In the genomic region with DNA sequence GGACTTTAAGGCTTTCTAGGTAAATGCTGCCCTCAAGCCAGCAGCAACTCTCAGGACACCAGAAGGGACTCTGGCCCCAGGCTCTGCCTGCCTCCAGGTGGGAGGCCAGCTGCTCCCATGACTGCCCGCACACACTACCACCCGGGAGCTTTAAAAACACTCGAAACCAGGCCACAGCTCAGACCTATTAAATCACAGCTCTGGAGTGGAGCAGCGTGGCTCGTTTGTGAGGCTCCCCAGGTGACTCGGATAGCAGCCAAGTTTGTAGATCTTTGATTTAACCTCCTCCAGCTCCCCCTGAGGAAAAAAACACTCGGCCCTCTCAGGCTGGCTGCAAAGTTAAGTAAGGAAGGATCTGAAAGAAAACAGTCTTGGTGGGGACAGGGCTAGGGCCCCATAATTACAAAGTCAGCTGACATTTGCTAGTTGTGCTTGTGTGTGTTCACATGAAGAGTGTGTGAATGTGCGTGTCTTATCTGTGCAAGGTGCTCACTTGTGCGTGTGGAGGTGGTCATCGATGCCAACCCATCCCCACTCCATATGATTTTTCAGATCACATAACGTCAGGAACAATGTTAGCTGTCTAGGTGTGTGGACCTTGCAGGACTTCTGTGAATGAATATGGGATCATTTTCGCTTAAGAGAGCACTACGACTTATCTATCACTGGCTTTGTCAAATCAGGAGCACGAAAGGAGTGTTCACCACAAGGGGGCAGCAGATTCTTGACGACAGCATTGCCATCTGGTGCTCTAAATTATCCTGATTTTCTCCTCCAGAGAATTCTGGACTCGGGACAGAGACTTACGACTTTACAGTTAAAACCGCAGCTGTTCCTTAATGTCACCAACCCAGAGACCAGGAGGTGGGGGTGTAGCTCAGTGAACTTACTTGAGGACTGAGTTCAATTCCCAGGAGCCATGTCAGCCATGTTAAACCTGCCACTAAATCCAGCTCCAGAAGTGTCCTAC, we compare ENCODE assay signal across 7 mouse cellular contexts. TPM values are rescaled to one million over a fixed set of nuclear protein-coding genes. Genes with fewer than 3 reads are reported as not detected.
DNase-seq lines count a peak whose midpoint lies in the region; ATAC-seq and TF ChIP-seq lines count a peak whose summit lies in the region.

No protein-coding gene starts in this region.

- H3K4me2 ChIP-seq in heart, embryonic 13.5 days: no peak overlapping the region
- H3K4me2 ChIP-seq in lung, embryonic 16.5 days (ENCODE audit: low read depth, low read length): no peak overlapping the region

- no peak for TF ChIP-seq POLR2A in ES-Bruce4 (IDR thresholded peaks at IDR 0.05; ENCODE audit: insufficient read depth, low read length)

- H3K36me3 ChIP-seq in ES-Bruce4 (ENCODE audit: control insufficient read depth, insufficient read depth, low read length, poor library complexity, severe bottlenecking): no peaks in the 10 kb centered on the region
- peaks cover 47% of the 10 kb centered on the region for H3K36me3 ChIP-seq in heart, embryonic 13.5 days
- H3K36me3 ChIP-seq in lung, embryonic 16.5 days (ENCODE audit: control insufficient read depth, insufficient read depth, low read length): peaks cover 10% of the 10 kb centered on the region; the same call in 1 of the 2 replicates

- no peak overlapping the region for H3K4me3 ChIP-seq in ES-Bruce4 (ENCODE audit: low read depth, low read length)
- H3K4me3 ChIP-seq in heart, embryonic 13.5 days: no peak overlapping the region
- H3K4me3 ChIP-seq in layer of hippocampus, adult 2 months: no peak overlapping the region
- no peak overlapping the region for H3K4me3 ChIP-seq in lung, embryonic 16.5 days (ENCODE audit: low read length)

- no peaks in the 10 kb centered on the region for H3K9me3 ChIP-seq in ES-Bruce4 (replicated peaks; ENCODE audit: control insufficient read depth, insufficient read depth, low read length, poor library complexity, severe bottlenecking)
- no peaks in the 10 kb centered on the region for H3K9me3 ChIP-seq in heart, embryonic 13.5 days
- H3K9me3 ChIP-seq in lung, embryonic 16.5 days (ENCODE audit: control insufficient read depth, low read length): no peaks in the 10 kb centered on the region

- TF ChIP-seq CTCF in ES-Bruce4 (IDR thresholded peaks at IDR 0.05; ENCODE audit: low read depth, low read length): peak; percentile 25
- peak; percentile 90 for TF ChIP-seq CTCF in layer of hippocampus, adult 2 months (conservative IDR thresholded peaks at IDR 0.05)

- peak; percentile 65 for DNase-seq in adrenal gland, adult 2 months
- DNase-seq in embryo, embryonic 11 days: peak; percentile 89
- DNase-seq in layer of hippocampus, adult 2 months (ENCODE audit: low spot score in 2 of 2): peak; percentile 84 to 90
- peak; percentile 75 for DNase-seq in right cerebral cortex, postnatal 25 days

- H3K27ac ChIP-seq in ES-Bruce4 (ENCODE audit: insufficient read depth, low read length): no peak overlapping the region
- 0 out of 2 replicates have a peak overlapping the region, but pooled peaks have one; percentile 24 for H3K27ac ChIP-seq in heart, embryonic 13.5 days (replicated peaks)
- no peak overlapping the region for H3K27ac ChIP-seq in layer of hippocampus, adult 2 months
- no peak overlapping the region for H3K27ac ChIP-seq in lung, embryonic 16.5 days (ENCODE audit: low read length)

- ATAC-seq in heart, embryonic 13.5 days (ENCODE audit: extremely low read depth, insufficient number of reproducible peaks, low FRiP score, low TSS enrichment): no peak
- peak; percentile 48 for ATAC-seq in lung, embryonic 16.5 days (ENCODE audit: low read depth)

- H3K27me3 ChIP-seq in ES-Bruce4 (ENCODE audit: control insufficient read depth, insufficient read depth, low read length, poor library complexity, severe bottlenecking): no peaks in the 10 kb centered on the region
- H3K27me3 ChIP-seq in heart, embryonic 13.5 days (replicated peaks): no peaks in the 10 kb centered on the region
- H3K27me3 ChIP-seq in lung, embryonic 16.5 days (ENCODE audit: control insufficient read depth, insufficient read depth, low read depth, low read length): no peaks in the 10 kb centered on the region

- H3K4me1 ChIP-seq in ES-Bruce4 (ENCODE audit: control insufficient read depth, insufficient read depth, low read length): no peaks in the 10 kb centered on the region
- peaks cover 23% of the 10 kb centered on the region for H3K4me1 ChIP-seq in heart, embryonic 13.5 days
- no peaks in the 10 kb centered on the region for H3K4me1 ChIP-seq in lung, embryonic 16.5 days (replicated peaks; ENCODE audit: control insufficient read depth, insufficient read depth, low read length)

- no peak overlapping the region for H3K9ac ChIP-seq in ES-Bruce4 (ENCODE audit: low read depth, poor library complexity, severe bottlenecking)
- H3K9ac ChIP-seq in heart, embryonic 13.5 days: no peak overlapping the region
- no peak overlapping the region for H3K9ac ChIP-seq in lung, embryonic 16.5 days (ENCODE audit: low read length)

- 51% methylated on average over 18 of the region's 18 CpGs for WGBS in heart, embryonic 13.5 days
- 45% methylated on average over 18 of the region's 18 CpGs for WGBS in lung, embryonic 16.5 days

- no peak for TF ChIP-seq EP300 in ES-Bruce4 (IDR thresholded peaks at IDR 0.05; ENCODE audit: insufficient read depth, low read depth, low read length)

RNA-seq across cellular contexts. Expression of a gene that starts 20.8 kb away (rescaled TPM):
- 14.4 and 14.5 TPM in 2 replicates for polyA plus RNA-seq in ES-Bruce4 (2011; ENCODE audit: insufficient read depth, insufficient read length, low read depth, missing spikeins)
- total RNA-seq in adrenal gland, adult 2 months (2021): 10 to 100 TPM; 30.9 to 33.1 TPM
- 10.8 and 12.4 TPM in 2 replicates for polyA plus RNA-seq in adrenal gland, adult 2 months (2012; rRNA removed)
- polyA plus RNA-seq in heart, embryonic 13.5 days (2015; fragmentation: Nextera tagmentation; extraction: Ambion mirVana): 13.5 and 14.8 TPM in 2 replicates
- total RNA-seq in layer of hippocampus, adult 2 months (2021): 10 to 100 TPM; 75.2 to 78.3 TPM
- 17.7 and 18.1 TPM in 2 replicates for polyA plus RNA-seq in lung, embryonic 16.5 days (2015; fragmentation: Nextera tagmentation; extraction: Ambion mirVana)
